Mouse (Mus musculus): ENCODE results near the gene Ntn5. TPM values are rescaled to one million over a fixed set of nuclear protein-coding genes. Genes with fewer than 3 reads are reported as not detected.

Gene Ntn5
- 1 to 10 TPM in 1 of 2 experiments, under 1 TPM in 1; 0.91 to 1.5 TPM for total RNA-seq (2021)
- long read RNA-seq, experiment 1, result 0 reads
- long read RNA-seq, experiment 2, partial matches to known transcripts, result 1 of 2 reads
- long read RNA-seq, experiment 2, other reads (novel, unspliced or antisense), result 1 of 2 reads

DNA sequence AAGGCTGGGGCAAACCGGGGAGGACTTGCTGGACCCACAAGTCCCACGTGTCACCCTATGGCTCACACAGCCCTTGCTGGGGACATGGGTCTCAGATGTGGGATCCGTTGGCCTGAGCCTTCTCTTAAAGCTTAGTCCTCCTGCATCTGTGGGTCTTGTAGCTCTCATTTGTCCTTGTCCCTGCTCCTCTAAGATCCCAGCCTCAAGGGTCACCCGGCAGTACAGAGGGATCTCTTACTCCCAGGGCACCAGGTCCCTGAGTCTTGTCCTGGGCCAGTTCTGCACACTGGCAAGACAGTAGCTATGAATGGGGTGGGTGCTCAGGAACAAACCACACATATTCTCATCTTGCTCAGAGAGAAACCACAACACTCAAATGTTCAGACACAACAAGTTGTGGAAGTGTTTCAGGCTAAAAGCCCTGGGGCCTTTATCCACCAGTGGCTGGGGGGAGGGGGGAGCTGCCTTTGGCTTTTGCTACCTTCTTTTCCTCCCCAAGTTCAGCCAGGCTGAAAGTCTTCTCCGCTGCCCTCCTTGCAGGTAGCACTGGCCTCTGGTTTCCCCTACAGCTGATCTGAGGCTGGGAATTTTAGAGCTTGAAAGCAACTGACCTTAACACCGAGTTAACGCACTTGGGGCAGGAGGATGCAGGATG is at the start of gene Ntn5:
Gene Ntn5 (plus strand): TSS at position 627 of the 655 bp plus-strand sequence.
- intact Hi-C loops (cut with DNase I), result loop anchor here (5.0 kb wide), 1 partner anchor 86 kb away; no protein-coding TSS in a partner anchor
- no peak for DNase-seq (ENCODE audit: low spot score in 2 of 2)

DNA sequence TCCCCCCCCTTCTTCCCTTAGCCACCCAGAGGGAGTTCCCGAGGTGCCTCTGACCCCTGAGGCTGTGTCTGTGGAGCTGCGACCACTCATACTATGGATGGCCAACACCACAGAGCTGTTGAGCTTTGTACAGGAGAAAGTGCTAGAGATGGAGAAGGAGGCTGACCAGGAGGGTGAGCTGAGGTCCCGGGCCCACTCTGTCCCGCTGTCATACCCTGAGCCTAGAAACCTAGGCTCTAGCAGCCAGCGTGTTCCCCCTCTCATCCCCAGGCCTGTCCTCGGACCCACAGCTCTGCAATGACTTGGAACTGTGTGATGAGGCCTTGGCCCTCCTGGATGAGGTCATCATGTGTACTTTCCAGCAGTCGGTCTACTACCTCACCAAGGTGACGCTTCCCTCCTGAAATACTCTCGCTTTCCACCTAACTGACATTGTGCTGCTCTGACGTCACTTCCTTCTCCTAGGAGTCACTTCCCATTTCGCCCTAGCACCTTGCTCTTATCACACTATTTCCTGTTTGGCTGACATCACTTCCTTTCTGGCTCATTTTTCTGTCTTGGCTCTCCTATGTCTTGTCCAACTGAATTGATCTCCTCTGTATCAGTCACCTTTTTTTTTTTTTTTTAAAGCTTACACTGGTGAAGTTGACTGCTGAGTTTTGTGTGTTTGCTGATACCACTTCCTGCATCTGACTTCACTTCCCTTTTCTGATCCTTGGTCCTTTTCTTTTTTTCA is 48.7 kb upstream of the Ntn5 start:
- no peak for DNase-seq (ENCODE audit: low spot score in 2 of 2)
- intact Hi-C loops (cut with DNase I), result no loop called here

DNA sequence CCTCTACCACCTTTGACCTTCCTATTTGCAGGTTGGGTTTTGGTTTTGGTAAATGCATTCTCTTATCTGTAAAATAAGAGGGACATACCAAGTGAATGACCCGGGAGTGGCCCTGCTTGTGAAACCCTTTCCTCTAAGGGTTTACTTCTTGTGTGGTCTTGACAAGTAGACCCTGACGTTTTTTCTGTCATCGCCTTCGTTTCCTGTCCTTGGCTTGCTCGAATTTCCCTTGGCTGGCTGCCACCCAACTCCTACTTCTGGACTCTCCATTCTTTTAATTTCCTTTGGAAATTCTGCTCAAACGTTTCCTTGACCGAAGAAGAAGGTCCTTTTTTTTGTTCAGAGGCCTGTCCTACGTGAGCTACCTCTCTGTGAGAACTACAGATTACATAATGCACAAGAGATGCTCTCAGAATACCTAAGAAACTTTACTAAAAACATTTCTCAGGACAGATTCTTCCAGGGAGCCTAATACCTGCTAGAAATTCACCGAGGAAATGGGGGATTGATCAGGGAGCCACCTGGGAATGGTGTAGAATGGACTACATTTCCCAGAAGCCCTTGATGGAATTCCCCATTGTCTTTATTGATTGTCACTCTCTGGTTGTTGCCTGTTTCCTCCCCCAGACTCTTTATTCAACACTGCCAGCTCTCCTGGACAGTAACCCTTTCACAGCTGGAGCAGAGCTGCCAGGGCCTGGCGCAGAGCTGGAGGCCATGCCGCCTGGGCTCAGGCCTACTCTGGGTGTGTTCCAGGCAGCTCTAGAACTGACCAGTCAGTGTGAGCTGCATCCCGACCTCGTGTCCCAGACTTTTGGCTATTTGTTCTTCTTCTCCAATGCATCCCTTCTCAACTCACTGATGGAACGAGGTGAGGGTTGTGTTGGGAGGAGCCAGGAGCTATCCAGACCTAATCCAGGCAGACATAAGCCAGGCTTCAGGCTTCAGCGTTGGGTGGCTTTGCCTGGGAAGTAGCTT is 47.8 kb upstream of the Ntn5 start:
- intact Hi-C loops (cut with DNase I), result no loop called here
- DNase-seq (ENCODE audit: low spot score in 2 of 2), result no peak

DNA sequence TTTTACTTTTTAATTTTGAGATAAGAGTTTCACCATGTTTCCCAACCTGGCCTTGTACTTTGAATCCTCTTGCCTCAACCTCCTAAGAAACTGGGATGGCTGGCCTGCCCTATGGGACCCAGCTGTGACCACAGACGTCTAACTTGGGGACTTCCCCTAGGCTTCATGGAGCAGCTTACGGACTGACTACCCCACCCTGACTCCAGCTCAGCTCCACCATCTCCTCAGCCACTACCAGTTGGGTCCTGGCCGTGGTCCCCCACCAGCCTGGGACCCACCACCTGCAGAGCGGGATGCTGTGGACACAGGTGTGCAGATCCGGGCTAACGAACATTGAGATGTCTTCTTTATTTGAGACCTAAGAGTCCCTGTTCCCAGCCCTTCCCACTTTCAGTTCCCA is 46.1 kb upstream of the Ntn5 start:
- intact Hi-C loops (cut with DNase I), result no loop called here
- DNase-seq (ENCODE audit: low spot score in 2 of 2), result no peak

DNA sequence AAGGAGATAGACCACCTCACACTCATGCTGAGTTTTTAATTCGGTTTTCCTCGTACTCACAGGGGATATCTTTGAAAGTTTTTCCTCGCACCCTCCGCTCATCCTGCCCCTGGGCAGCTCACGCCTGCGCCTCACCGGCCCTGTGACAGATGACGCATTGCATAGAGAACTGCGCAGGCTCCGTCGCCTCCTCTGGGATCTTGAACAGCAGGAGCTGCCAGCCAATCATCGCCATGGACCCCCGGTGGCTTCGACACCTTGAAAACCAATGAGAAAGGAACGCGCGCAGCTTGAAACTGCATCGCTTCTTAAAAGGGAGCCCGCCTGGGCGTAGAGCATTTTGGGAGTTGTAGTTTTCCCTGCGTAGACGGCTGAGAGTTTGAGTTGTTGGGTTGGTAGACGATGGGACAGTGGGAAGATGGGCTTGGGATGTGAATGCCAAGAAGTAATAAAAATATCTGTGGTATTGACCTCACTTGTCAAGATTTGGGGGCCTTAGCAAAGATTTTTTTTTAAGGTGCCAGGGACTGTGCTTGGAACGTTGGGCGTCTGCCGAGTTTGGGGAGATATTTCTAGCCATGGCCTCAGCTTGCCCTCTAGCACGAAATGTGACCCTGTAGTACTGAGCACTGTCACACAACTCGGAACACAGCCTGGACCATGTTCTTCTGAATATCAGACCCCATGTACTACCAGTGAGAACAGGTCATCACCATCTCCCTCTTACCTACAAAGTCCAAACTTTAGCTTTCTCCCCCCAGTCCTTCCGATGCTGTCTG is 45.0 kb upstream of the Ntn5 start:
- DNase-seq (ENCODE audit: low spot score in 2 of 2), result peak; percentile 97 to 98
- intact Hi-C loops (cut with DNase I), result no loop called here

DNA sequence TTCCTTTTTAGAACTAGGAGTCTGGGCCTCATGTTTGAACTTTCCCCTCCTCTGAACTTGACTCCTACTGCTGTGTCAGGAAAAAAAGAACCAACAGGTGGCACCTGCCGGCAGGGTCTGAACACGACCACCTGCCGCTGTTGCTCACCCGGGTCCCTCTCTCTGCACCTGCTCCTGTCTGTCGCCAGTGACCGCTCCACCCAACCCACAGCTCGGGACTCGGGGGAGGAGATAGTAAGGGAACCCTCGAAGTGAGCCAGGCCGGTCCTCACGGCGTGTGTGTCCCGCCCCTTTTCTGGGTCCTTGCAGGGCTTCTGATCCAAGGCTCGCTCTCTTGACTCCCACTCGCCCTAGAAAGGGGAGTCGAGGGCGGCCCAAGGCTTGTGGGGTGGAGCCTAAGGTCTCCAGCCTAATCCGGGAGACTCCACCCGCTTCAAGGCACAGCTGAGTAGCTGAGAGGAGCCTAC is 44.2 kb upstream of the Ntn5 start, which contains the start of gene Mamstr:
Gene Mamstr (plus strand): TSS at position 417 of the 467 bp plus-strand sequence.
- DNase-seq (ENCODE audit: low spot score in 2 of 2), result no peak
- intact Hi-C loops (cut with DNase I), result loop anchor here (5.0 kb wide), 1 partner anchor 58 kb away; the partner anchor contains the start of gene Car11

DNA sequence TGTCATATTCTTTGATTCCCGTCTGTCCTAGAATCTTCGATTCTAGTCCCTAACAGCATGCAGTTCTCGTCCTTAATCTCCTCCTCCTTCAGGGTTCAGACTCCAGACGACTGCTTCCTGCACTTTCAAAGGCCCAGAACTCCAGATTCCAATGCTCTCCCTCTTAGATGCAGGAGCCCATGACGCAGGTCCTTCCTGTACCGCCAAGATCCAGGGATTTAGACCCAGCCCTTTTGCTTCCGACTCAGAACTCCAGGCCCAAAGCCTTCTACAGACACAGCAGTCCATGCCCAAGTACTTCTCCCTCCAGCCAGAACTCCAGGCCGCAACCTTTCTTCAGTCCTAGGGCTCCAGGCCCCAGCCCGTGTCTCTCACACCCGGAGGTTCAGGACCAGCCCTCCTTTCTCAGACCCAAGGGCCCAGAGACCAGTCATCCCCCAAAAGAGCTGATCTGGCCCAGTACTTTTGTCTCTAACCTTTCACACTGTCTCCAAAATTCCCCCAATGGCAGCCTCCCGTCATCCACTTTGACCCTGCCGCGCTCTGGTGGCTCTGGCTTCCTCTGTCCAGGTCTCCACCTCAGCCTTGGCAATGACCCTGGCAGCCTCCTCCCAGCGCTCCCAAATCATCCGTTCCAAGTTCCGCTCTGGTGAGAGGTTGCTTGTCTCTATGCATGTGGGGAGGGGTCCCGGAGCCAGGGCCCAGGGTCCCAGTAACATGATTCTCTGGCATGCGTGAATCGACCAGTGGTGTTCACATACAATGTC is 43.4 kb upstream of the Ntn5 start:
- DNase-seq (ENCODE audit: low spot score in 2 of 2), result no peak
- intact Hi-C loops (cut with DNase I), result loop anchor here (5.0 kb wide), 1 partner anchor 57 kb away; the partner anchor contains the start of gene Car11

DNA sequence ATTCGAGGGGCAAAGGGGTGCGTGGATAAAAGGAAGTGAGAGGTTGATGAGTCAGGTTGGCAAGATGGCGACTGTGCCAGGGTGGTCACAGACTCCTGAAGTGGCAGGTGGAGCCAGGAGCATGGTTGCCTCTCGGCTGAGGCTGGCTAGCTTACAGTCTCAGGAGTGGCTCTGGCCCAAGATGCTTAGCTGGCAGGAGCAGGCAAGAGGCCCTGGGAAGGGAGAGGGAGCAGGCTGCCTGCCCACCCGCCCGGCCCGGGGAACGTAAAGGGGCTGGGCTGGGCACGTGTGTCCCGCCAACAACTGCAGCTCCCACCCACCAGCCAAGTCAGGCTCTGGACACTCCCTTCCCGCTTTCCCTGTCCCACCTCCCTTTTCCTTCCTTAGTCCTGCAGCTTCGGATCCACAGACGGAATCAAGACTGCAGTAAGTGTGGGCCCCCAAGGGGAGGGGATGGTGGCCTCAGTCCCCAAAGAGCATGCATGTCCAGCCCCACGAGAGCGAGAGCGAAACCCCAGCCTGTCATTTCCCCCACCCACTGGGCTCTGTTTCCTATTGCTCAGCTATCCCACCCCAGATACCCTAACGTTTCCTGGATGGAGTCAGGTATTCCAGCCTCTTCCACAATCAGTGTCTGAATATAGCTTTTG is 42.3 kb upstream of the Ntn5 start:
- no peak for DNase-seq (ENCODE audit: low spot score in 2 of 2)
- intact Hi-C loops (cut with DNase I), result loop anchor here (5.0 kb wide), 1 partner anchor 56 kb away; the partner anchor contains the start of gene Car11

DNA sequence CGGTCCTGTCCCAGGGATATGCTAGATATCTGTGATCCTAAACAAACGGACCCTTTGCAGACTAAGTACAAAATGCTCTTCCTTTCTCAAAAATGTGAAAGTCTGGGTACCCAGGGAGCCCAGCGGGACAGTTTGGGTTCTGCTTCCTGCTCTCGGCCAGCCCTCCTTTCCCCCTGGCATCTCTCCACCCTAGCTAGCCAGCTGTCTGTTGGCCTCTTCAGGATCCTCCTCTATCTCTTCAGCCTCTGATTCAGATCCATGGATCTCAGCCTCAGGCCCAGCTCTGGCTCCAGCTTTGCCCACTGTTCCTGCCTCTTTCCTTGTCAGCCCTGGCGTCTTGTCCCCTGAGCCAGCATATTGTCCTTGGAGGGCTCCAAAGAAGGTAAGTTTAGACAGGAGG is 41.7 kb upstream of the Ntn5 start:
- intact Hi-C loops (cut with DNase I), result loop anchor here (5.0 kb wide), 1 partner anchor 55 kb away; the partner anchor contains the start of gene Car11
- no peak for DNase-seq (ENCODE audit: low spot score in 2 of 2)

DNA sequence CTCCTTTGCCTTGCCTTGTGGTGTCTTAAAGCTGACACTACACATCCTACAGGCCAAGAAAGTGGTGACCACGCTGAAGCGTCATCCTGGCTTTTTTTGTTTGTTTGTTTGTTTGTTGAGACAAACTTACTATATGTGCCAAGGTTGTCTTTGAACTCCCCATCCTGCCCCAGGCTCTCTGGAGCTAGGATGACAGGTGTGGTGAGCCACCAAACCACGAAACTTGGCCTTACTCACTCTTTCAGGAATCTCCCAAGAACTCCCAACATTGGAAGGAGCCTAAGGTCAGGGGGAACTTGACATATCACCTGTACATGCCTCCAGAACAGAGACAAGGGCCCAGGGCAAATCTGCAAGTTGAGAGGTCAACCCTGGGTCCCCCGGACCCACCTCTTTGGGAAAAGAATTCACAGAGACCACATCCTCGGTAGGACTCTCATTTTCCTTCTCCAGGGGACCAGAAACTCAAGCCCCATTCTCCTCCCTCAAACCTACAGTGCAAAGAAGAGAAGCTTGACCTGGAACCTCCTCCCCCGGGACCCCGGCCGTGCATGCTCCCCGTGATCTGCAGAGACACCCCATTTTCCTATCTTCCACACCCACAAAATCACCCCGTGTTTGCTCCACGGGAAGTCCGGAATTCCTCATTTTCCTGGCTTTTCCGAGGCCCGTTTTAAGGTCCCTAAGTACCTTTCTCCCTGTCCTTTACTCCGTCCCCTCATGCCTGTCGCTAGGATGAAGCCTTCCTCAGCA is 41.1 kb upstream of the Ntn5 start:
- intact Hi-C loops (cut with DNase I), result loop anchor here (5.0 kb wide), 1 partner anchor 55 kb away; the partner anchor contains the start of gene Car11
- no peak for DNase-seq (ENCODE audit: low spot score in 2 of 2)

DNA sequence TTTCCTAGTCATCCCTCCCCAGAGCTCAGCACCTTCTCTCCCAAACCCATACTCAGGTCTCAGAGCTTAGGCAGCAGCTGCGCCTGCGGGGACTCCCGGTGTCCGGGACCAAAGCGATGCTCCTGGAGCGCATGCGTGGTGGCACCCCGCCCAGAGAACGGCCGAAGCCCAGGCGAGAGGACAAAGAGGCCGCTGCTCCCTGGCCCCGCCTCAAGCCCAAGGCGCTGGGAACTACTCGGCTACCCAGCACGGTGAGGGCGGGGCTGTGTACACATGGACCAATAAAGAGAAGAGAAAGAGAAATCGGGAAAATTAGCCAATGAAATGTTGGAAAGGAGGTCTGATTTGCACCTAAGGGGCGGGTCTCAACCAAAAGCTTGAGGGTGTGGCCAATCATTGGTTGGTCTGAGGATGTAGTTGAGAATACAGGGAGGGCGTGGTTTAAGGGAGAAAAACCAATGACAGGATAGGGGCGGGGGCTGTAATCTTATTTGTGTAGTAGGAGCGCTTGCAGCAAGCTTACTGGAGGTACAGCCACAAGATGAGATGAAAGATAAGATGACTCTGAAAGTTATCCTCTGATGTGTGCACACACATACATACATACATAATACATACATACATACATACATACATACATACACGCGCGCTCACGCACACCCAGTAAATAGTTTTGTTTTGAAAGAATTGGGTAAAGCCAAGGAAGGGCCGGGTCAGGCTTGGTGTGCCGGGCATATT is 40.2 kb upstream of the Ntn5 start:
- intact Hi-C loops (cut with DNase I), result loop anchor here (5.0 kb wide), 1 partner anchor 54 kb away; the partner anchor contains the start of gene Car11
- DNase-seq (ENCODE audit: low spot score in 2 of 2), result peak; percentile 86 to 97

DNA sequence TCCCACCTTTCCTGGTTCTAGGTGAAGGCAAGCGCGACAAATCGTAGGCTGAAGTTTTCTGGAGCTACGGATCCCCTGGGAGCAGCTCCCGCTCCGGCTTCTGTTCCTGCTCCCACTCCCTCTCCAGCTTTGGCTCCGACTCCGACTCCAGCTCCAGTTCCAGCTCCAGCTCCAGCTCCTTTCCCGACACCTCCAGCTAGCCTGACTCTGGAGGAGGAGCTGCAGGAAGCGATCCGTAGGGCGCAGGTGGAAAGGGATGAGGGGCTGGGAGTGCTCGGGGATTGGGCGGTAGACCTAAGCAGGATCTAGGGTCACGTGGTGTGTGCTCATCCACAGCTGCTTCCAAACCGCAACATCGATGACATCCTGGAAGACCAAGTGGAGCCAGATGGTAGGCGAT is 39.6 kb upstream of the Ntn5 start:
- intact Hi-C loops (cut with DNase I), result loop anchor here (5.0 kb wide), 1 partner anchor 53 kb away; the partner anchor contains the start of gene Car11
- peak; percentile 64 to 88 for DNase-seq (ENCODE audit: low spot score in 2 of 2)

DNA sequence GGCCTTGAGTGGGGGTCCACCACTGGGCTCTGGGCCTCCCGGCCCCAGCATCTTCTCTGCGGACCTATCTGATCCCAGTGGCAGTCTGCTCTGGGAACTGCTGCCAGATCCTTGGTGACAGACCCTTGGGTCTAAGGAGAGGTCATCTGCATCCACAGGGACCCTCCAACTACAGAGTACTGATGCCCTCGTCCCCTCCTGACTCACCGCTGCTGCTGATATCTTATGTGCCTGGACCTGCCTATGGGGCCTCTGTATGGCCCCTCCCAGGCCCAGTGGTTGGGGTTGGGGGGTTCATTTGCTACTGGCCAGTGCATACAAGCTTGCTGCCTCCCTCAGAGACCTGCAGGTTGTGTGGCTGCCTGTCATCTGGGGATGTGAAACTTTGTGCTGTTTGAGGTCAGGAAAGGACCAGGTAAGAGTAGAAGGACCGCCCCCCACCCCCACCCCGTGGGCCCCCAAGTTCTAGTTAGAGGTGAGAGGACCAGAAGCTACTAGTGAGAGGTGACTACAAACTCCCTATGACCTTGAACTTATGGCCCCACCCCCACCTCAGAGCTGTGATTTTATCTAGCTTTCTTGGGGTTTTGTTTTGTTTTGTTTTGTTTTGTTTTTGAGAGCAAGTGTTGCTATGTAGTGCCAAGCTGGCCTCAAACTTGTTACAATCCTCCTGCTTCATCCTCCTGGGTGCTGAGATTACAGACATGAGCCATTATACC is 38.8 kb upstream of the Ntn5 start:
- intact Hi-C loops (cut with DNase I), result loop anchor here (5.0 kb wide), 1 partner anchor 52 kb away; the partner anchor contains the start of gene Car11
- no peak for DNase-seq (ENCODE audit: low spot score in 2 of 2)

DNA sequence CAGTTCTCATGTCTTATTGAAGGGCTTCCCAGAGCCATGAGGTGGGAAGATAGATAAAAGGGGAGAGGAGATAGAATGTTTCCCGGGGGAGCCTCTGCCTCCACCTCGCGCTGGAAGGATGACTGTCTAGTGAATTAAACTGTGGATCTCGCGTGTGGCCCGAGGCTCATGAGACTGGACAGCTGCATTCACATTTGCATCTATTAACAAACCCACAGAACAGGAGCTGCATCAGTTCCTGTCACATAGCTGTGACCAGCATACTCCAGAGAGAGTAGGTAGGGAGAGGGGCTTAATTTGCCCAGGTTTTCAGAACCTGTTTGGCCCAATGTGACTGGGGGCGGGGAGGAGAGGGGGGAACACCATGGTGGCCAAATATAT is 38.2 kb upstream of the Ntn5 start:
- DNase-seq (ENCODE audit: low spot score in 2 of 2), result no peak
- intact Hi-C loops (cut with DNase I), result no loop called here

DNA sequence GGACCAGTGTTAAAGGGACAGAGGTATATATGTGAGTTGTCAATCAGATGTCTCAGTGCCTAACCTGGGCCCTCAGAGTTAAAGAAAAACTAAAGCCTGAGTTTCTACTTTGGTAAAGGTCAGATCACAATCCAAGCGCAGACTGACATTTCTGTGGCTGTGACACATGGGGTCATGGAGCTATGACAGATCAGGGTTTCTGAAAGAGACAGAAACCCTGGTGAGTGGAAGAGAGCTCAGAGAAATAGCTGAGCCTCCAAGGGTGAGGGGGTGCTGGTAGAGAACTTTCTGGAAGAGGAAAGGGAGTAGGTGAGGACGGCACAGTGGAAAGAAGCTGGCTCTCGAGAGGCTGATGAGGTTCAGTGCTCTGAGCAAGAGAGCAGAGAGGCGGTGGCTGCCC is 37.2 kb upstream of the Ntn5 start:
- DNase-seq (ENCODE audit: low spot score in 2 of 2), result no peak
- intact Hi-C loops (cut with DNase I), result no loop called here
